Mouse (Mus musculus) thymus, adult 2 months (tissue): ENCODE data around the gene Ctcf.

Experiments
- CTCF ChIP-seq: fragments of 200-500 bp; IDR thresholded peaks from 2 replicates; pipeline ENCODE4 v1.5.1; 2012; ENCODE audit warnings: mild to moderate bottlenecking, control low read depth, low read length, moderate library complexity, borderline replicate concordance; ENCODE audit not compliant: control insufficient read depth, poor library complexity, insufficient read depth; ENCODE audit errors: extremely low read depth
- POLR2A ChIP-seq: fragments of 200-500 bp; IDR thresholded peaks from 2 replicates; pipeline ENCODE4 v1.6.1; 2012; ENCODE audit warnings: mild to moderate bottlenecking, low read length, control low read depth, moderate library complexity; ENCODE audit not compliant: control insufficient read depth, poor library complexity, insufficient read depth; ENCODE audit errors: extremely low read depth

GRCm38 (mm10) chr8:105629337-105629736, 7.0 kb upstream of the Ctcf start:
- TF ChIP-seq CTCF (no peak), POLR2A (no peak)
